Comparison of ENCODE assay signal across 28 mouse cellular contexts in genomic region chr10:28498504-28498903, GRCm38 (mm10).
"Had no signal": no experiment of that assay in that cellular context is flagged by ENCODE, and none has a peak within 500 bp of the region (broad histone marks: within the 10 kb centered on the region; RNA-seq: fewer than 3 reads in every experiment).

No protein-coding gene starts in this region.

- ATAC-seq: hindbrain, embryonic 16.5 days; inflammation-experienced regulatory T-cells, adult 6 months; intestine, embryonic 15.5 days; intestine, postnatal 0 days had no signal

- H3K27me3 ChIP-seq: heart, embryonic 13.5 days; heart, embryonic 15.5 days; hindbrain, embryonic 12.5 days; intestine, embryonic 15.5 days; limb, embryonic 12.5 days; liver, embryonic 13.5 days had no signal

- H3K27ac ChIP-seq: gastrocnemius, adult 2 months; heart, adult 2 months; heart, embryonic 13.5 days; heart, embryonic 15.5 days; hindbrain, embryonic 10.5 days; hindbrain, embryonic 12.5 days; hindbrain, embryonic 14.5 days; intestine, embryonic 15.5 days; left cerebral cortex, adult 2 months; limb, embryonic 10.5 days; limb, embryonic 12.5 days; liver, embryonic 13.5 days had no signal

- H3K36me3 ChIP-seq: heart, embryonic 15.5 days; hindbrain, embryonic 10.5 days; hindbrain, embryonic 12.5 days; intestine, embryonic 15.5 days; limb, embryonic 10.5 days; liver, embryonic 13.5 days had no signal

- DNase-seq: gastrocnemius, adult 2 months; gastrocnemius, postnatal 14 days; gastrocnemius, postnatal 36 days; heart, adult 11 months; heart, adult 2 months; heart, postnatal 14 days; heart, postnatal 36 days; kidney, adult 18-20 months; kidney, adult 8-10 months; kidney, postnatal 10 days; kidney, postnatal 25 days; kidney, postnatal 4 days; liver; liver, embryonic 13.5 days had no signal

- H3K9ac ChIP-seq: heart, embryonic 13.5 days; heart, embryonic 15.5 days; hindbrain, embryonic 12.5 days; hindbrain, embryonic 14.5 days; intestine, embryonic 15.5 days; limb, embryonic 12.5 days; liver, embryonic 13.5 days had no signal

- H3K9me3 ChIP-seq: heart, embryonic 13.5 days; heart, embryonic 15.5 days; hindbrain, embryonic 10.5 days; hindbrain, embryonic 12.5 days; intestine, embryonic 15.5 days; limb, embryonic 10.5 days; limb, embryonic 12.5 days; liver, embryonic 13.5 days had no signal

- H3K4me1 ChIP-seq: intestine, embryonic 15.5 days; liver, embryonic 13.5 days had no signal

- H3K4me2 ChIP-seq: heart, embryonic 11.5 days; heart, embryonic 13.5 days; heart, embryonic 15.5 days; hindbrain, embryonic 12.5 days; hindbrain, embryonic 14.5 days; intestine, embryonic 15.5 days; limb, embryonic 12.5 days; liver, embryonic 11.5 days; liver, embryonic 13.5 days had no signal

- H3K4me3 ChIP-seq: gastrocnemius, adult 2 months; heart, adult 2 months; heart, embryonic 13.5 days; heart, embryonic 15.5 days; hindbrain, embryonic 10.5 days; hindbrain, embryonic 12.5 days; intestine, embryonic 15.5 days; left cerebral cortex, adult 2 months; limb, embryonic 10.5 days; limb, embryonic 12.5 days; liver, embryonic 13.5 days had no signal
